Mouse (Mus musculus) frontal cortex, postnatal 10 days (tissue): ENCODE data around the gene Vmn1r229.

Experiments used
- DNase-seq, 2 experiments: peaks; one replicate each; pipeline ENCODE4 v3.0.0; 2022; ENCODE audit warnings: low spot score in 2 of 2, mixed read lengths in 1 of 2

Vmn1r229 gene

DNA sequence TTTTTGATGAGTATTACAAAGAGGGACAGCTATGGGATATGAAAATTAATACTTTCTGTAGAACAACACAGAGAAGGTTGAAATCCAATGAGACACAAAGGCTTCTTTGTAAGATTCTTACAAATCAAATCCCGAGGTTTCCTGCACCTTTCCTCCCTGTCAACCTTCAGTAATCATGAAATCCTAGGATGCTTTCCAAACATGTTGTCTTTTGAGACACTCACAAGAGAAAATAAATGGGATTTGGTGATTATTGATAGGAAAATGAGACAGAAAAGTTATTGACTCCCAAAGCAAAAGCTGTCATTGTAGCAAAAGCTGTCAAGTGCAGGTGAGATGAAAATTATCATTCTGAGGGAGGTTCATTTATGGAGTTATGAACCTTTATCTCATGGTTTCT is at the start of gene Vmn1r229:
Vmn1r229 (plus strand) TSS at position 301 of the 400 bp plus-strand sequence.
- DNase-seq: no peak

DNA sequence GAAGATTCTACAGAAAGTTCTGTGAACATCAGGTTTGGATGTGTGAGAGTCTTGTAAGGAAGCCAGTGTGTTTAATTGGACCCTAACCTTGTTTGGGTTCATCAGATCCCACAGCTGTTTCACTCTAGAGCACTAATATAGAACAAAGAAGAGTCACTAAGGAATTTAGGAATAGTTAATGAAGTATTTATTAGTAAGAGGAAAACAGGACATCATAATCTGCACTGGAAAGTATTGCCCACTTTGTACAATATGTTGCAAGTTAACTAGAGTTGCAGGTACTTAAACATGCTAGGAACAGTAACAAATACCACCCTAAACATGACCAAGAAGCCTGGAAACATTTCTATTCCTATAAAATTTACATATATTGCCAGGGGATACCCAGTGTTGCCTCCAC is 25.3 kb upstream of the Vmn1r229 start, which contains the start of gene Vmn1r228:
Vmn1r228 (minus strand) TSS at position 101 of the 400 bp plus-strand sequence.
- no peak for DNase-seq

DNA sequence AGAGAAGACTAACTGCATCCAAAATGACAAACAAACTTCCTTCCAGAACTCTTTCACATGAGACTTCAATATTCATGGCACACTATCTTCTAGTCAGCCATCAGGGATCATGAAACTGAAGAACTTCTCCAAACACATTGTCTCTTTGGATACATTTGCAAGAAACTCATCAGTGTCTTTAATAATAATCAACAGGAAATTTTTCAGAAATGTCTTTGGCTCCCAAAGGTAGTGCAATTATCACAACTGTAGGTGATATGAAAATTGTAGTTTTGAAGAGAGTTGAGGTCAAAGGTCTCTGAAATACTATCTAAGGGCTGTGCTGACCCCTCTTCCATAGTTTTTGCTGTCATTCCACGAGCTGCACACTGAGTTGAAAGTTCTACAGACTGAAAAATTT is 28.8 kb downstream of the Vmn1r229 start, which contains the start of gene Vmn1r230:
Vmn1r230 (plus strand) TSS at position 301 of the 400 bp plus-strand sequence.
- no peak for DNase-seq
